Mouse (Mus musculus) intestine, embryonic 14.5 days (tissue): ENCODE results near the gene Ephb4. TPM values are rescaled to one million over a fixed set of nuclear protein-coding genes. Genes with fewer than 3 reads are reported as not detected.

Experiments
- ATAC-seq: fragments of 200-750 bp; cut with Nextera tagmentation; replicated peaks from 2 replicates; pipeline ENCODE4 v1.8.0; 2017; ENCODE audit warnings: low read depth, moderate number of reproducible peaks, moderate TSS enrichment, moderate library complexity; ENCODE audit not compliant: low FRiP score, low TSS enrichment
- DNase-seq: peaks from one replicate; pipeline ENCODE4 v3.0.0-alpha.2; 2018; ENCODE audit warnings: low spot score
- H3K27ac ChIP-seq: fragments of 300-500 bp; sonication (generic); 2 replicates; pipeline ENCODE4 v1.5.1; 2014; ENCODE audit warnings: low read depth, mild to moderate bottlenecking, control low read depth
- H3K27me3 ChIP-seq: fragments of 300-500 bp; sonication (generic); replicated peaks from 2 replicates; pipeline ENCODE4 v1.6.1; 2014; ENCODE audit warnings: low read length, control low read depth; ENCODE audit not compliant: control insufficient read depth, insufficient read depth
- H3K36me3 ChIP-seq: fragments of 300-500 bp; sonication (generic); 2 replicates; pipeline ENCODE4 v1.6.1; 2014; ENCODE audit warnings: low read length, control low read depth; ENCODE audit not compliant: control insufficient read depth, insufficient read depth
- H3K4me1 ChIP-seq: fragments of 300-500 bp; sonication (generic); replicated peaks from 2 replicates; pipeline ENCODE4 v1.6.1; 2014; ENCODE audit warnings: low read length, control low read depth, mixed read lengths; ENCODE audit not compliant: control insufficient read depth, insufficient read depth
- H3K4me2 ChIP-seq: fragments of 300-500 bp; sonication (generic); 2 replicates; pipeline ENCODE4 v1.6.1; 2014; ENCODE audit warnings: low read length
- H3K4me3 ChIP-seq: fragments of 300-500 bp; sonication (generic); 2 replicates; pipeline ENCODE4 v1.5.1; 2014; ENCODE audit warnings: low read depth, low read length, control low read depth, mixed read lengths
- H3K9ac ChIP-seq: fragments of 300-500 bp; sonication (generic); 2 replicates; pipeline ENCODE4 v1.6.1; 2014; ENCODE audit warnings: mild to moderate bottlenecking, low read length
- H3K9me3 ChIP-seq: fragments of 300-500 bp; sonication (generic); 2 replicates; pipeline ENCODE4 v1.6.1; 2016; ENCODE audit warnings: low read length, control low read depth; ENCODE audit not compliant: control insufficient read depth
- WGBS: fragments of 180-500 bp; shearing (Covaris S2); extraction: QIAGEN DNeasy Blood & Tissue Kit; methylation state at CpG from one replicate; pipeline ENCODE4 v1.1.7; 2014; 5-methylcytosine and 5-hydroxymethylcytosine counted together
- polyA plus RNA-seq: library from polyadenylated mRNA; unstranded; fragments of >200 nt; fragmentation: Nextera tagmentation; extraction: Ambion mirVana; gene quantifications from 2 replicates; pipeline ENCODE4 v1.2.1, GENCODE M21; 2014

Ephb4 gene
- polyA plus RNA-seq, 1 experiment from 2014 or later: 51.3 TPM

GRCm38 (mm10) chr5:137340222-137340621, 9.7 kb upstream of the Ephb4 start:
- H3K27ac ChIP-seq: peak overlapping the region; percentile 90; the same call in 1 of the 2 replicates
- H3K27me3 ChIP-seq: no peaks in the 10 kb centered on the region
- no peak overlapping the region for H3K9ac ChIP-seq
- H3K4me1 ChIP-seq: peaks cover 20% of the 10 kb centered on the region
- no peaks in the 10 kb centered on the region for H3K36me3 ChIP-seq
- H3K4me2 ChIP-seq: no peak overlapping the region
- WGBS: 75% methylated on average over 6 of the region's 6 CpGs
- no peak for DNase-seq
- no peak for ATAC-seq
- no peaks in the 10 kb centered on the region for H3K9me3 ChIP-seq
- no peak overlapping the region for H3K4me3 ChIP-seq

DNA sequence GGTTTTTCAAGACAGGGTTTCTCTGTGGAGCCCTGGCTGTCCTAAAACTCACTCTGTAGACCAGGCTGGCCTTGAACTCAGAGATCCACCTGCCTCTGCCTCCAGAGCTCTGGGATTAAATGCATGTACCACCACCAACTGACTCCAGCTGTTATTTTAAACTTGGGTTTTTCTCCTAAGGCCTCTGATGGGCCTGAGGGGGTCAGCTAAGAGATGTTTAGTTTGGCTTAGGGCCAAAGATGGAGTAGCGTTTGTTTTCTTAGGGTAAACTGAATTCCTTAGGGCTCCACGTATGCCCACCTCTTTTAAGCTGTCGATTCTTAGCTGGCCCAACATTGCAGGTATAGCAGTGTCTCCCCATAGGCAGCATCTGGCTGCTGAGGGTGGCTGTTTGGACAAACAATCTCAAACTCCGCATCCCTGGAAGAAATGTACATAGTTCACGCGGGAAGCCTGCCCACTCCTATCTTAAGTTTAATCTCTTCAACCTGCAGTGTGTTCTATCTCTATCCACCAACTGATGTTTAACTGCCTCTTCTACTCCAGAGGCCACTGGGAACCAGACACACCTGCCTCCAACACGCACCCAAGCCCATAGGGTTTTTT, 7.4 kb upstream of the Ephb4 start:
- Histone ChIP-seq H3K4me1 (peaks cover 19% of the 10 kb centered on the region), H3K27me3 (no peaks in the 10 kb centered on the region), H3K4me2 (no peak overlapping the region), H3K36me3 (no peaks in the 10 kb centered on the region), H3K9me3 (no peaks in the 10 kb centered on the region), H3K27ac (no peak overlapping the region), H3K4me3 (no peak overlapping the region), H3K9ac (no peak overlapping the region)
- no peak for DNase-seq
- 43% methylated on average over 7 of the region's 7 CpGs for WGBS
- no peak for ATAC-seq

DNA sequence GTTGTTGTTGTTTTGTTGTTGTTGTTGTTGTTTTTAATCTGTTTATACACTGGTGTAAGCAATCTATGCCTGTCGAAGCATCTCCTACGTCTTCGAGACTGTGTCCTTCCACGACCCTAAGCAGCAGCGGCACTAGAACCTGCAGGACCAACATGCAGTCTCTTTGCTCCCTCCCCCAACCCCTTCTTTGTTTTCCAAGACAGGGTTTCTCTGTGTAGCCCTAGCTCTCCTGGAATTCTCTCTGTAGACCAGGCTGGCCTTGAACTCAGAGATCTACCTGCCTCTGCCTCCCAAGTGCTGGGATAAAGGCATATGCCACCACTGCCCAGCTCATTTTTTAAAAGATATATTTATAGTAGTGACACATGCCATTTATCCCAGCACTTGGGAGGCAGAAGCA, 6.5 kb upstream of the Ephb4 start:
- DNase-seq (no peak), ATAC-seq (no peak)
- Histone ChIP-seq H3K4me2 (no peak overlapping the region), H3K27me3 (no peaks in the 10 kb centered on the region), H3K36me3 (no peaks in the 10 kb centered on the region), H3K4me3 (no peak overlapping the region), H3K9ac (no peak overlapping the region), H3K27ac (no peak overlapping the region), H3K4me1 (peaks cover 19% of the 10 kb centered on the region), H3K9me3 (no peaks in the 10 kb centered on the region)
- WGBS: 94% methylated on average over 5 of the region's 5 CpGs

DNA sequence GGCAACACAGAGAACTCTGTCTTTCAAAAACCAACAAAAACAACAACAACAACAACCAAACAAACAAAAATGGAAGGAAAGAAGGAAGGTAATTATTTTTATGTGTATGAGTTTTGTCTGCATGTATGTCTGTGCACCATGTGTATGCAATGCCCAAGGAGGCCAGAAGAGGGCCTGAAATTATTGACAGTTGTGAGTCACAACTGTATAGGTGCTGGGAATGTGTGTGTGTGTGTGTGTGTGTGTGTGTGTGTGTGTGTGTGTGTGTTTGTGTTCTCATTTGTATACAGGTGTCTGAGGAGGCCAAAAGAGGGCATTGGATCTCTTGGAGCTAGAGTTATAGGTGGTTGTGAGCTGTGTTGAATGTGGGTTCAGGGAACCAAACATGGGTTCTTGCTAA, 6.0 kb upstream of the Ephb4 start:
- H3K4me3 ChIP-seq: no peak overlapping the region
- no peaks in the 10 kb centered on the region for H3K27me3 ChIP-seq
- no peak overlapping the region for H3K9ac ChIP-seq
- no peak overlapping the region for H3K27ac ChIP-seq
- H3K4me1 ChIP-seq: peaks cover 19% of the 10 kb centered on the region
- no peak overlapping the region for H3K4me2 ChIP-seq
- ATAC-seq (no peak), DNase-seq (no peak)
- H3K9me3 ChIP-seq: no peaks in the 10 kb centered on the region
- H3K36me3 ChIP-seq: no peaks in the 10 kb centered on the region

GRCm38 (mm10) chr5:137345821-137346220, 4.1 kb upstream of the Ephb4 start:
- Histone ChIP-seq H3K9ac (no peak overlapping the region), H3K36me3 (no peaks in the 10 kb centered on the region), H3K4me1 (peaks cover 12% of the 10 kb centered on the region), H3K4me3 (peak overlapping the region; percentile 6; the same call in 1 of the 2 replicates), H3K9me3 (no peaks in the 10 kb centered on the region), H3K27me3 (no peaks in the 10 kb centered on the region), H3K27ac (peak overlapping the region; percentile 70; the same call in 1 of the 2 replicates), H3K4me2 (peak overlapping the region; percentile 36)
- DNase-seq (no peak), ATAC-seq (peak; percentile 42; the same call in 1 of the 2 replicates)
- 15% methylated on average over 9 of the region's 9 CpGs for WGBS

DNA sequence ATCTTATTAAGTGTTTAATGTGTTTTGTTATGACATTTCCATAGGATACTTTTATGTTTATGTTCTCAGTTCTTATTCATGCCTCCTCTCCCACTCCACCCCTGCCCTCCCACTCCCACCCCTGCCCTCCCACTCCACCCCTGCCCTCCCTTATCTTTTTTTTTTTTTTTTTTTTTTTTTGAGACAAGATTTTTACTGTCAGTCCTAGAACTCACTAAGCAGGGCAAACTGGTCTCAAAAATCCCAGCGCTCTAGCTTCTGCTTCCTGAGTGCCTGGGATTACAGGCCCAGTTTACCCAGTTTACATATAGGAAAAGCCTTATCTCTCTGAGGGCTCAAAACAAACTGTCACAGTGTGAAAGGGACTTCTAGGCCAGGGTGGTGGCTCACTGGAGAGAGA, 3.5 kb upstream of the Ephb4 start:
- no peak for ATAC-seq
- DNase-seq: no peak
- H3K27ac ChIP-seq: peak overlapping the region; percentile 70; the same call in 1 of the 2 replicates
- H3K27me3 ChIP-seq: no peaks in the 10 kb centered on the region
- H3K36me3 ChIP-seq: no peaks in the 10 kb centered on the region
- H3K4me3 ChIP-seq: peak overlapping the region; percentile 6; the same call in 1 of the 2 replicates
- peaks cover 12% of the 10 kb centered on the region for H3K4me1 ChIP-seq
- no peak overlapping the region for H3K9ac ChIP-seq
- 44% methylated on average over 1 of the region's 1 CpGs for WGBS
- H3K9me3 ChIP-seq: no peaks in the 10 kb centered on the region
- H3K4me2 ChIP-seq: peak overlapping the region; percentile 36

GRCm38 (mm10) chr5:137346983-137347382, 2.9 kb upstream of the Ephb4 start:
- Histone ChIP-seq H3K36me3 (no peaks in the 10 kb centered on the region), H3K4me3 (no peak overlapping the region), H3K4me1 (peaks cover 12% of the 10 kb centered on the region), H3K27me3 (no peaks in the 10 kb centered on the region), H3K9me3 (no peaks in the 10 kb centered on the region), H3K9ac (no peak overlapping the region), H3K4me2 (no peak overlapping the region), H3K27ac (peak overlapping the region; percentile 70; the same call in 1 of the 2 replicates)
- ATAC-seq (no peak), DNase-seq (no peak)
- 76% methylated on average over 4 of the region's 4 CpGs for WGBS

DNA sequence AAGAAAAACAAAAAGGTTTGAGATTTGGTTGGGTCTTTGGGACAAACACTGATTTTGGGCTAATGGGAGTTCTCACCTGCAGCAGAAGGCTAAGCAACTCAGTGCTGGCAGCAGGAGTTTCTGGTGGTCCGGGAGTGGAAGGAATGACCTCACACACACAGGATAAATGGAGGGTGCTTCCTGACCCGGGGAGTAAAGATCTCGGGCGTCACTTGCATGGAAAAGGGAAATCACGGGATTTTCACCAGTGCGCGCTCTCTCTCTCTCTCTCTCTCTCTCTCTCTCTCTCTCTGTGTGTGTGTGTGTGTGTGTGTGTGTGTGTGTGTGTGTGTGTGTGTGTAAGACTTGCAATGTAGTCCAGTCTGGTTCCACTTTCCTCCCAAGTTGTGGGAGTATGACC, 2.1 kb upstream of the Ephb4 start:
- H3K4me3 ChIP-seq: no peak overlapping the region
- no peak overlapping the region for H3K9ac ChIP-seq
- H3K27me3 ChIP-seq: no peaks in the 10 kb centered on the region
- peaks cover 20% of the 10 kb centered on the region for H3K4me1 ChIP-seq
- no peaks in the 10 kb centered on the region for H3K9me3 ChIP-seq
- no peaks in the 10 kb centered on the region for H3K36me3 ChIP-seq
- H3K4me2 ChIP-seq: peak overlapping the region; percentile 97
- H3K27ac ChIP-seq: no peak overlapping the region
- WGBS: 28% methylated on average over 7 of the region's 7 CpGs
- DNase-seq (no peak), ATAC-seq (no peak)
